1 mouse cellular context compared by ENCODE assay signal in the genomic region with DNA sequence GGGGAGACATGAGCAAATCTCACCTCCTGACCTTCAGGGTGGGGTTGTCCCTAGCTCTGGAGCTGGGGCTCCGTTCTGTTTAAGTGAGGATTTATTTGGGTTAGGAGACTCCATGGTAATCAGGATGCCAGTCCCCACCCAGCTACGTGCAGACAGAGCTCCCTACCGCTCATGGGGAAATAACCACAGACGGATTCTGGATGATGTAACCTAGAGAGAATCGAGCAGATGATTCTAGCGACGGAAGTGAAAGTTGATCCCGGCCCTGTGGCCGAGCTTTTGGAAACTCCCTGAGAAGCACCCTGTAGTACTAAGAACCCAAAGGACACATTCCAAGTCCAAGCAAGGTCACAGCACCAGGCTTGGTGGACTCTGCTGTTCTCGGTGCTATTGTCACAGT.
TF ChIP-seq lines count a peak whose summit lies in the region.

No protein-coding gene starts in this region.

TF ChIP-seq in CH12.LX, 34 proteins besides CTCF, POLR2A, EP300 and RAD21 (continued from another document):
- TF ChIP-seq MAFK (IDR thresholded peaks at IDR 0.05; ENCODE audit: insufficient replicate concordance, low read length) (0 out of 2 replicates have a peak, but pooled peaks have one; percentile 51), UBTF (IDR thresholded peaks at IDR 0.05; ENCODE audit: low read depth, low read length) (0 out of 2 replicates have a peak, but pooled peaks have one; percentile 59), MAX (IDR thresholded peaks at IDR 0.05; ENCODE audit: low read length) (peak; percentile 71; the same call in 1 of the 2 replicates), JUN (IDR thresholded peaks at IDR 0.05; ENCODE audit: insufficient read depth, low read depth, low read length) (peak; percentile 80)
